Mouse (Mus musculus) heart, postnatal 0 days (tissue): ENCODE results near the gene Vmn1r171.

ENCODE experiments used
- CTCF ChIP-seq: IDR thresholded peaks from 2 replicates; pipeline ENCODE4 v1.5.1; 2016; ENCODE audit warnings: antibody characterized with exemption, control low read depth, low read depth
- EP300 ChIP-seq: IDR thresholded peaks from 2 replicates; pipeline ENCODE4 v1.6.1; 2016; ENCODE audit warnings: antibody characterized with exemption, low read depth

GRCm38 (mm10) chr7:23630422-23630821, at the start of gene Vmn1r171:
- TF ChIP-seq EP300, result no peak
- TF ChIP-seq CTCF, result no peak
